Mouse (Mus musculus) ES-E14 (cell line): ENCODE data around the gene Bricd5. TPM values are rescaled to one million over a fixed set of nuclear protein-coding genes. Genes with fewer than 3 reads are reported as not detected.
"Not testable (repeated sequence)": the region's sequence is repeated elsewhere in the genome, so short reads cannot be mapped to it uniquely, and the experiment has no call there.

Source experiments
- DNase-seq: peaks from one replicate; pipeline ENCODE4 v3.0.0-alpha.2; 2013; ENCODE audit warnings: low read depth, low spot score
- H3K27ac ChIP-seq: 2 replicates; pipeline ENCODE4 v1.5.1; 2012; ENCODE audit warnings: low read depth, mild to moderate bottlenecking, low read length, moderate library complexity, mixed read lengths; ENCODE audit not compliant: poor library complexity, insufficient read depth, severe bottlenecking
- H3K36me3 ChIP-seq: 2 replicates; pipeline ENCODE4 v1.6.1; 2012; ENCODE audit warnings: mild to moderate bottlenecking, low read length, moderate library complexity, mixed read lengths; ENCODE audit not compliant: control insufficient read depth, poor library complexity, insufficient read depth, severe bottlenecking
- H3K4me1 ChIP-seq, 2 experiments: fragments of 150-350 bp in 1 of 2; sonication (generic) in 1 of 2; 2 replicates each; pipeline ENCODE4 v1.6.1; 2012; ENCODE audit warnings: low read length in 2 of 2, mild to moderate bottlenecking in 1 of 2, mixed read lengths in 1 of 2; ENCODE audit not compliant: control insufficient read depth in 2 of 2, insufficient read depth in 2 of 2, poor library complexity in 1 of 2
- H3K4me3 ChIP-seq, 2 experiments: fragments of 150-350 bp in 1 of 2; sonication (generic) in 1 of 2; 2 replicates each; pipeline ENCODE4 v1.5.1; 2012; ENCODE audit warnings: low read length in 2 of 2, low read depth in 1 of 2, mild to moderate bottlenecking in 1 of 2, mixed read lengths in 1 of 2; ENCODE audit not compliant: insufficient read depth in 1 of 2, poor library complexity in 1 of 2, severe bottlenecking in 1 of 2
- H3K9ac ChIP-seq: 2 replicates; pipeline ENCODE4 v1.6.1; 2012; ENCODE audit warnings: low read depth, mild to moderate bottlenecking, low read length, mixed read lengths; ENCODE audit not compliant: poor library complexity, insufficient read depth, severe bottlenecking
- H3K9me3 ChIP-seq: fragments of 150-350 bp; sonication (generic); 2 replicates; pipeline ENCODE4 v1.6.1; 2012; ENCODE audit warnings: low read depth, mild to moderate bottlenecking, low read length; ENCODE audit not compliant: control insufficient read depth, insufficient read depth
- CHD2 ChIP-seq: IDR thresholded peaks from 2 replicates; pipeline ENCODE4 v1.6.1; 2014; ENCODE audit warnings: mild to moderate bottlenecking, low read depth, low read length, inconsistent platforms
- HCFC1 ChIP-seq: IDR thresholded peaks from 2 replicates; pipeline ENCODE4 v1.6.1; 2012; ENCODE audit warnings: low read length, inconsistent platforms, borderline replicate concordance; ENCODE audit not compliant: insufficient read depth
- MAFK ChIP-seq: IDR thresholded peaks from 2 replicates; pipeline ENCODE4 v1.6.1; 2014; ENCODE audit warnings: mild to moderate bottlenecking, low read depth, low read length, inconsistent platforms; ENCODE audit not compliant: insufficient read depth
- ZC3H11A ChIP-seq: IDR thresholded peaks from 2 replicates; pipeline ENCODE4 v1.6.1; 2012; ENCODE audit warnings: low read depth, mild to moderate bottlenecking, inconsistent platforms, low read length, borderline replicate concordance
- ZNF384 ChIP-seq: IDR thresholded peaks from 2 replicates; pipeline ENCODE4 v1.6.1; 2012; ENCODE audit warnings: low read depth, low read length, inconsistent platforms
- in situ Hi-C, 2 experiments: fragments of 600-800 bp; cut with MboI; formaldehyde crosslinking; loops; one replicate each; pipeline ENCODE4 v1.15.1; 2025; ENCODE audit warnings: low sequenced_read_pairs in 2 of 2, inconsistent platforms in 1 of 2; ENCODE audit not compliant: unreplicated experiment in 2 of 2
- total RNA-seq: library from RNA; depleted of rRNA; stranded (reverse); fragments of 300-350 nt; gene quantifications from 2 replicates; pipeline ENCODE4 v1.2.3, GENCODE M21; 2012

Bricd5 gene
- total RNA-seq, 1 experiment: 1.4 TPM

DNA sequence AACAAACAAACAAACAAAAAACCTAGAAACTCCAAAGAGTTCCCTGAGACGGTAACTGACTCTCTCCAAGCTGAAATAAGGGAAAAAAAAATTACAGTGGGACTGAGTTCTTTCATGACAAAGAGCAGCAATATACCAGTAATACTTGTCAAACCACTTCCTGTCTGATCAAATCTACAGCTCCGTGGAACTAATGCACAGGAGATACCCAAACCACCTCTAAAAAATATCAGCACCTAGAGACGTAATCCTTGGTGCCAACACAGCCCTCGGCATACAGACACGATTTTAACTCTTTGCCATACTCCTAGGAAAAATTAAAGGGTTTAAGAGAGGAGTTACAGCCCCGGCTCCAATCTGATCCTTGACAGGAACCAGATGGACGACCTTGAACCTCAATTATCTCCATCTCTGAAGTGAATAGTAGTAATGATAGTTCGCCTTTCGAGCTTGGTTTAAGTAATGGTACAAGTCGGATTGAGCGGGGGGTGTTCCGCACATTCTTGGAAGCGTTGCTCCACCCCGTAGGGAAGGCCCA lies 19.4 kb upstream of the Bricd5 start:
- H3K36me3 ChIP-seq: peaks cover 7% of the 10 kb centered on the region; the same call in 1 of the 2 replicates
- peak overlapping the region; percentile 91; the same call in 1 of the 2 replicates for H3K9ac ChIP-seq
- in situ Hi-C loops: no loop called here
- 0 out of 4 replicates have a peak, but pooled peaks cover 0 to 2% of the 10 kb centered on the region in 2 experiments for H3K4me1 ChIP-seq
- no peaks in the 10 kb centered on the region for H3K9me3 ChIP-seq
- TF ChIP-seq HCFC1: no peak
- no peak for TF ChIP-seq ZC3H11A
- no peak for TF ChIP-seq CHD2
- TF ChIP-seq MAFK: no peak
- TF ChIP-seq ZNF384: no peak
- H3K27ac ChIP-seq: no peak overlapping the region
- DNase-seq: no peak
- peak overlapping the region; percentile 85 for H3K4me3 ChIP-seq

DNA sequence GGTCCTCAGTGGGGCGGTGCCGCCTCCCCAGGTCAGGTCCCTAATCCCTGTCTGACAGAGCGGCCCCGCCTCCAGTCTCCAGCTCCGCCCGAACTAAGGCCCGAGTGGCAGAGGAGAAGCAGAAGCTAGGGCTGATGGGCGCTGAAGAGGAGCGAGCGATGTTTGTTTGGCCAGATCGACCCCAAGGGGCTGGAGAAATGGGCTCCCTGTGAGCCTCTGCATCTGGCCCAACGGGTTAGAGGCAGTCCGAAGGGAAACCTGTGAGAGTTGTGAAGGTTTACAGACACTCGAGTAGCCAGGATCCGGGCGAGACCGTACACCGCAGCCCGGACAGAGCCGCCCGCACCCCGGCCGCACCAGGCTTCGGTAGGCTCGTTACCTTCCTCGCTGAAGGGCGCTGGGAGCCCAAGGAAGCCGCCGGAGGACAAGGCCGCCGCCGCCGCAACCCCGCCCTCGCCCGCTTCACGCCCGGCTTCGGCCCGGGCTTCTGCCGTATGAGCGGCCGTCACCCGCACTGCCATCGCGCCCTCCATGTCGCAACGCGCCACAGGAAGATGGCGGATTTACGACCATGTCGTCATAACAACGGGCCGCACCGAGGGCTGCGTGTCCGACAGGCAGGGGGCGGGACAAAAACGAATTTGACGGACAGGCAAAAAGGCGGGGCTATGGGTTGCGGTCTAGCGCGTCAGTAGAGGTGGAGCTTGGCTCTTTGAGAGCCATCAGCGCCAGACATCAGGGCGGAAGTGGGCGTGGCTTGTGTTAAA lies 18.7 kb upstream of the Bricd5 start:
- in situ Hi-C loops: no loop called here
- peak; percentile 99 for DNase-seq
- H3K4me3 ChIP-seq: peak overlapping the region; percentile 85
- peaks cover 2% of the 10 kb centered on the region; the same call in 1 of the 2 replicates for H3K36me3 ChIP-seq
- no peaks in the 10 kb centered on the region for H3K9me3 ChIP-seq
- peak overlapping the region; percentile 61 for H3K27ac ChIP-seq
- TF ChIP-seq ZC3H11A (no peak), HCFC1 (peak; percentile 1; the same call in 1 of the 2 replicates)
- H3K4me1 ChIP-seq: 0 out of 4 replicates have a peak, but pooled peaks cover 0 to 2% of the 10 kb centered on the region in 2 experiments
- H3K9ac ChIP-seq: peak overlapping the region; percentile 91

DNA sequence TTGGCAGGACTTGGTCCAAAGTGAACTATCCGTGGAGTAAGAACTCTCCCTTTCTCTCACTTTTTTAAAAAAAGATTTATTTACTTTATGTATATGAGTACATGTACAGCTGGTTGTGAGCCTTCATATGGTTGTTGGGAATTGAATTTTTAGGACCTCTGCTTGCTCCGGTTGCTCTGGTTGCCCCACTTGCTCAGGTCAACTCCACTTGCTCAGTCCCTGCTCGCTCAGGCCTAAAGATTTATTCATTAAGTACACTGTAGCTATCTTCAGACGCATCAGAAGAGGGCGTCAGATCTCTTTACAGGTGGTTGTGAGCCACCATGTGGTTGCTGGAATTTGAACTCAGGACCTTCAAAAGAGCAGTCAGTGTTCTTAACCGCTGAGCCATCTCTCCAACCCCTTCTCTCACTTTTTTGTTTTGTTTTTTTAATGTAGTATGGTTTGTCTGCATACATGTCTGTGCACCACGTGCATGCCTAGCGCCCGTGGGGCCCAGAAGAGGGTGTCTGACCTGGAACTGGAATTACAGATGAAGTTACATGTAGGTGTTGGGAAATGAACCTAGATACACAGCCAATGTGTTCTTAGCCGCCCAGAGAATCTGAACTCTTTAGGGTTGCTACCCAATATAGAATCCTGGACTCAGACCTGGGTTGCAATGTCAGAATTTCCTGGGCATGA lies 18.0 kb upstream of the Bricd5 start:
- DNase-seq, H3K4me1 ChIP-seq, H3K36me3 ChIP-seq, H3K27ac ChIP-seq, H3K9me3 ChIP-seq, in situ Hi-C loops: not testable (repeated sequence)
- peak overlapping the region; percentile 3 to 12; a peak in 2 of 4 replicates for H3K4me3 ChIP-seq
- H3K9ac ChIP-seq: peak overlapping the region; percentile 25; the same call in 1 of the 2 replicates

DNA sequence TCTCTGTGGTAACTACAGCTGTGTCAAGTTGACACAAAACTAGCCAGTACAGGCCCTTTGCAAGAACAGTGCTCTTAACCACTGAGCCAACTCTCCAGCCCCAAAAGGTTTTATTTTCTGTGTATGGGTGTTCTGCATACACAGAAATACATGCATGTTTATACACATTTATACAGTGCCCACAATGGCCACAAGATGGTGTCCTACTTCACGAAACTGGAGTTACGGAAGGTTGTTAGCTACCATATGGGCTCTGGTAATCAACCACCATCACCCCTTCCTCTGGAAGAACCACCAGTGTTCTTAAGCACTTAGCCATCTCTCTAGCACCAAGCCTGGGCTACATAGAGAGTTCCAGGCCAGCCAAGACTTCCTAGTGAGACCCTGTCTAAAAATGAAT lies 12.1 kb upstream of the Bricd5 start:
- H3K36me3 ChIP-seq: no peaks in the 10 kb centered on the region
- no peak overlapping the region for H3K4me3 ChIP-seq
- in situ Hi-C loops: no loop called here
- H3K4me1 ChIP-seq: peaks cover 0 to 2% of the 10 kb centered on the region in 2 experiments; a peak in 2 of 4 replicates
- TF ChIP-seq ZNF384 (no peak), MAFK (no peak), ZC3H11A (0 out of 2 replicates have a peak, but pooled peaks have one; percentile 29), HCFC1 (no peak)
- no peaks in the 10 kb centered on the region for H3K9me3 ChIP-seq
- H3K27ac ChIP-seq: no peak overlapping the region
- DNase-seq: no peak
- H3K9ac ChIP-seq: no peak overlapping the region

DNA sequence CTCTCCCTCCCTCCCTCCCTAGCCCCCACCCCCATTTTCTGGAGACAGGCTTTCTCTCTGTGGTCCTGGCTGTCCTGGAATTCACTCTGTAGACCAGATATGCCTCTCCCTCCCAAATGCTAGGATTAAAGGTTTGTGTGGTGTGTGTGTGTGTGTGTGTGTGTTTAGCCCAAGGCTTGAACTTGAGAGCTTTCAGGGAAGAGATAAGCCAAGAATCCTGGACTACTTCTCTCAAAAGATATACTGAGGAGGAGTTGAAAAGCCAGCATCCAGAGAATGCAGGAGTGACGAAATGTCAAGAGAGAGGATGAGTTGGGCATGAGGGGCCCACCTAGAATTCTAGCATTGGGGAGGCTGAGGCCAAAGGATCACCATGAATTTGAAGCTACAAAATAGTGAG lies 10.8 kb upstream of the Bricd5 start:
- Histone ChIP-seq H3K9me3 (no peaks in the 10 kb centered on the region), H3K9ac (no peak overlapping the region; the same call in 1 of the 2 replicates), H3K27ac (no peak overlapping the region), H3K36me3 (no peaks in the 10 kb centered on the region), H3K4me1 (peaks cover 0 to 2% of the 10 kb centered on the region in 2 experiments; a peak in 2 of 4 replicates), H3K4me3 (no peak overlapping the region)
- no peak for DNase-seq
- TF ChIP-seq HCFC1 (no peak), ZC3H11A (no peak), CHD2 (no peak), ZNF384 (no peak), MAFK (no peak)
- in situ Hi-C loops: no loop called here
